37 mouse cellular contexts compared by ENCODE assay signal in genomic region chr10:78765570-78765969, GRCm38 (mm10). TPM values are rescaled to one million over a fixed set of nuclear protein-coding genes. Genes with fewer than 3 reads are reported as not detected.
"Had no signal": no experiment of that assay in that cellular context is flagged by ENCODE, and none has a peak within 500 bp of the region (broad histone marks: within the 10 kb centered on the region; RNA-seq: fewer than 3 reads in every experiment).

No protein-coding gene starts in this region.

- H3K27me3 ChIP-seq: embryonic facial prominence, embryonic 12.5 days; embryonic facial prominence, embryonic 13.5 days; embryonic facial prominence, embryonic 15.5 days; forebrain, embryonic 12.5 days; forebrain, embryonic 13.5 days; forebrain, embryonic 15.5 days had no signal

- ATAC-seq: forebrain, embryonic 13.5 days; forebrain, embryonic 14.5 days; forebrain, embryonic 15.5 days; forebrain, embryonic 16.5 days; forebrain, postnatal 0 days had no signal

- H3K4me1 ChIP-seq: embryonic facial prominence, embryonic 10.5 days; embryonic facial prominence, embryonic 12.5 days; embryonic facial prominence, embryonic 13.5 days; embryonic facial prominence, embryonic 15.5 days; forebrain, embryonic 10.5 days; forebrain, embryonic 12.5 days; forebrain, embryonic 13.5 days; forebrain, embryonic 15.5 days had no signal

- H3K36me3 ChIP-seq: embryonic facial prominence, embryonic 10.5 days; embryonic facial prominence, embryonic 12.5 days; embryonic facial prominence, embryonic 13.5 days; embryonic facial prominence, embryonic 15.5 days; forebrain, embryonic 10.5 days; forebrain, embryonic 12.5 days; forebrain, embryonic 15.5 days had no signal

- H3K9me3 ChIP-seq: embryonic facial prominence, embryonic 12.5 days; forebrain, embryonic 10.5 days; forebrain, embryonic 15.5 days had no signal

- H3K4me2 ChIP-seq: embryonic facial prominence, embryonic 12.5 days; embryonic facial prominence, embryonic 13.5 days; embryonic facial prominence, embryonic 15.5 days; forebrain, embryonic 12.5 days; forebrain, embryonic 13.5 days; forebrain, embryonic 15.5 days had no signal

- H3K9ac ChIP-seq: embryonic facial prominence, embryonic 12.5 days; embryonic facial prominence, embryonic 13.5 days; embryonic facial prominence, embryonic 15.5 days; forebrain, embryonic 12.5 days; forebrain, embryonic 13.5 days; forebrain, embryonic 15.5 days; forebrain, postnatal 0 days had no signal

- H3K4me3 ChIP-seq: embryonic facial prominence, embryonic 10.5 days; embryonic facial prominence, embryonic 12.5 days; embryonic facial prominence, embryonic 13.5 days; embryonic facial prominence, embryonic 15.5 days; erythroblast, embryonic 14.5 days; forebrain, embryonic 10.5 days; forebrain, embryonic 12.5 days; forebrain, embryonic 13.5 days; forebrain, embryonic 15.5 days; gastrocnemius, adult 2 months; heart, adult 2 months had no signal

- H3K27ac ChIP-seq: embryonic facial prominence, embryonic 10.5 days; embryonic facial prominence, embryonic 12.5 days; embryonic facial prominence, embryonic 13.5 days; embryonic facial prominence, embryonic 15.5 days; forebrain, embryonic 10.5 days; forebrain, embryonic 12.5 days; forebrain, embryonic 13.5 days; forebrain, embryonic 15.5 days; gastrocnemius, adult 2 months; heart, adult 2 months had no signal

- DNase-seq: cerebellum, adult 2 months; cerebellum, adult 8-10 months; cerebellum, adult 9-10 months; cerebellum, adult 9-11 months; cerebellum, postnatal 10 days; cerebellum, postnatal 14 days; cerebellum, postnatal 25 days; cerebellum, postnatal 36 days; embryo, embryonic 11 days; forebrain, postnatal 0 days; gastrocnemius, adult 2 months; gastrocnemius, postnatal 10 days; gastrocnemius, postnatal 14 days; gastrocnemius, postnatal 25 days; gastrocnemius, postnatal 36 days; heart, adult 18-20 months; heart, adult 2 months had no signal

RNA-seq across cellular contexts. Expression of gene Ccdc105, which starts 12.7 kb away (rescaled TPM):
- total RNA-seq: common myeloid progenitor, adult 5-6 weeks; forebrain, postnatal 0 days; gastrocnemius, adult 18-20 months; gastrocnemius, adult 2 months; gastrocnemius, adult 8-10 months; gastrocnemius, postnatal 10 days; gastrocnemius, postnatal 14 days; gastrocnemius, postnatal 25 days; gastrocnemius, postnatal 36 days; gastrocnemius, postnatal 4 days; granulocyte monocyte progenitor cell, adult 5-6 weeks; heart, adult 18-20 months; heart, adult 2 months had no signal
- polyA plus RNA-seq: erythroblast, embryonic 14.5 days; heart, adult 2 months had no signal

RNA-seq across cellular contexts. Expression of gene Slc1a6, which starts 14.7 kb away (rescaled TPM):
- total RNA-seq: common myeloid progenitor, adult 5-6 weeks; gastrocnemius, adult 18-20 months; gastrocnemius, adult 2 months; gastrocnemius, adult 8-10 months; gastrocnemius, postnatal 25 days; gastrocnemius, postnatal 36 days; granulocyte monocyte progenitor cell, adult 5-6 weeks; heart, adult 18-20 months; heart, adult 2 months had no signal
- polyA plus RNA-seq: erythroblast, embryonic 14.5 days had no signal

RNA-seq across cellular contexts. Expression of gene Casp14, which starts 47.5 kb away (rescaled TPM):
- total RNA-seq: common myeloid progenitor, adult 5-6 weeks; forebrain, postnatal 0 days; gastrocnemius, adult 18-20 months; gastrocnemius, adult 2 months; gastrocnemius, adult 8-10 months; gastrocnemius, postnatal 10 days; gastrocnemius, postnatal 14 days; gastrocnemius, postnatal 25 days; gastrocnemius, postnatal 36 days; gastrocnemius, postnatal 4 days; granulocyte monocyte progenitor cell, adult 5-6 weeks; heart, adult 18-20 months; heart, adult 2 months had no signal
- polyA plus RNA-seq: cerebellum, adult 2 months; cortical plate, adult 2 months; embryonic facial prominence, embryonic 10.5 days; embryonic facial prominence, embryonic 12.5 days; forebrain, embryonic 10.5 days; forebrain, embryonic 11.5 days; forebrain, embryonic 12.5 days; forebrain, embryonic 13.5 days; forebrain, embryonic 14.5 days; forebrain, embryonic 15.5 days; forebrain, embryonic 16.5 days; forebrain, postnatal 0 days; frontal cortex, adult 2 months; gonadal fat pad, adult 2 months; heart, adult 2 months had no signal
